Mouse (Mus musculus) G1E (cell line): ENCODE results near the gene Tspan13. TPM values are rescaled to one million over a fixed set of nuclear protein-coding genes. Genes with fewer than 3 reads are reported as not detected.

Source experiments
- ATAC-seq: 2 replicates; pipeline ENCODE4 v1.8.0; 2016; ENCODE audit warnings: mild to moderate bottlenecking; ENCODE audit not compliant: insufficient number of reproducible peaks, poor library complexity, low FRiP score, severe bottlenecking; ENCODE audit errors: extremely low read depth
- DNase-seq: peaks from one replicate; pipeline ENCODE4 v3.0.0; 2012; ENCODE audit warnings: low spot score
- H3K27me3 ChIP-seq: 2 replicates; pipeline ENCODE4 v1.6.1; 2012; ENCODE audit warnings: mild to moderate bottlenecking, low read length, inconsistent platforms; ENCODE audit not compliant: insufficient read depth
- H3K36me3 ChIP-seq: replicated peaks from 2 replicates; pipeline ENCODE3; 2012; ENCODE audit warnings: mild to moderate bottlenecking, inconsistent platforms
- H3K4me1 ChIP-seq: 2 replicates; pipeline ENCODE4 v1.6.1; 2012; ENCODE audit warnings: low read depth, low read length, inconsistent platforms, mixed read lengths; ENCODE audit not compliant: insufficient read depth
- H3K4me3 ChIP-seq: 2 replicates; pipeline ENCODE4 v1.5.1; 2012; ENCODE audit warnings: low read depth, mild to moderate bottlenecking, inconsistent platforms, low read length, moderate library complexity, mixed read lengths
- H3K9me3 ChIP-seq: replicated peaks from 2 replicates; pipeline ENCODE4 v1.6.1; 2012; ENCODE audit warnings: inconsistent platforms
- CTCF ChIP-seq: IDR thresholded peaks from 2 replicates; pipeline ENCODE4 v1.5.1; 2012; ENCODE audit warnings: low read depth, low read length, inconsistent platforms, mixed read lengths
- GATA1 ChIP-seq: IDR thresholded peaks from 2 replicates; pipeline ENCODE4 v1.6.1; 2012; ENCODE audit warnings: borderline replicate concordance, low read length, inconsistent platforms, mixed read lengths
- GATA2 ChIP-seq: IDR thresholded peaks from 2 replicates; pipeline ENCODE4 v1.6.1; 2012; ENCODE audit warnings: low read depth, low read length, inconsistent platforms, borderline replicate concordance
- POLR2AphosphoS5 ChIP-seq: IDR thresholded peaks from 2 replicates; pipeline ENCODE4 v1.6.1; 2012; ENCODE audit warnings: low read depth, low read length, inconsistent platforms; ENCODE audit not compliant: insufficient replicate concordance
- TAL1 ChIP-seq: conservative IDR thresholded peaks from 2 replicates; pipeline ENCODE4 v1.6.1; 2012; ENCODE audit warnings: low read depth, low read length, inconsistent platforms, mixed read lengths
- polyA plus RNA-seq: library from polyadenylated mRNA; stranded (reverse); fragments of >175 nt; gene quantifications from 2 replicates; pipeline ENCODE4 v1.2.3, GENCODE M21; 2012
- total RNA-seq, 2 experiments: library from RNA; stranded (forward) in 1 of 2; stranded (reverse) in 1 of 2; fragments of 200-1000 nt in 1 of 2; fragments of >200 nt in 1 of 2; fragmentation: Nextera tagmentation in 1 of 2; gene quantifications; 2 replicates each; pipeline ENCODE4 v1.2.3; 2014 to 2017

The Tspan13 gene
- total and polyA plus RNA-seq, 3 experiments, result 0.08 TPM; not detected in 2

- ATAC-seq (no peak), DNase-seq (no peak)
- H3K27me3 ChIP-seq, result no peaks in the 10 kb centered on the region
- H3K36me3 ChIP-seq, result no peaks in the 10 kb centered on the region
- H3K4me1 ChIP-seq, result no peaks in the 10 kb centered on the region
- H3K9me3 ChIP-seq, result 0 out of 2 replicates have a peak, but pooled peaks cover 3% of the 10 kb centered on the region
- TF ChIP-seq TAL1, result no peak
- TF ChIP-seq POLR2AphosphoS5, result no peak
- no peak for TF ChIP-seq GATA1
- no peak for TF ChIP-seq CTCF
- TF ChIP-seq GATA2, result no peak
- H3K4me3 ChIP-seq, result no peak overlapping the region
Measured at GRCm38 (mm10) chr12:35993583-35993982, 48.7 kb downstream of the Tspan13 start.

DNA sequence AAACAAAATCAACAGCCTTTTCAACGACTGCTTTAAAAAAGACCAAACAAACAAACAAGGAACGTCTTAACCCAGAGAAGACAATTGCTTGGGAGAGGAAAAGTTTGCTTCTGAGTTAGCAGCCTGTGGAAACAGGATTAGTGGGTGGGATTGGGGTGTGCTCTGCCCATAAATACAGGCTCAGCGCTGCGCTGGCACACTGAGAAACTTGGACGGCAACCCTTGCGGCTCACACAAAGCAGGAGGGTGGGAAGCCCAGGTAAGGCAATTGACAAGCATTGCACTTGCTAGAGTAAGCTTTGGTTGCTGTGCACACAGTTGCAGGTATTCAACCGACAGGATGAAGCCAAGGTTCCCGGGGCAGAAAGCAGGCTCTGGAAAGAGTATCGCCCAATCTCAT, 49.6 kb downstream of the Tspan13 start, which contains the start of gene Agr2:
Gene Agr2 (plus strand): TSS at position 197 of the 400 bp plus-strand sequence.
- H3K27me3 ChIP-seq, result no peaks in the 10 kb centered on the region
- H3K4me1 ChIP-seq, result no peaks in the 10 kb centered on the region
- no peaks in the 10 kb centered on the region for H3K36me3 ChIP-seq
- no peak for ATAC-seq
- H3K9me3 ChIP-seq, result 0 out of 2 replicates have a peak, but pooled peaks cover under 1% of the 10 kb centered on the region
- no peak for TF ChIP-seq GATA1
- TF ChIP-seq GATA2, result no peak
- TF ChIP-seq POLR2AphosphoS5, result no peak
- TF ChIP-seq CTCF, result no peak
- no peak for TF ChIP-seq TAL1
- DNase-seq, result no peak
- H3K4me3 ChIP-seq, result no peak within 1 kb of the TSS

- H3K4me1 ChIP-seq, result no peaks in the 10 kb centered on the region
- TF ChIP-seq GATA1 (no peak), TAL1 (no peak), GATA2 (no peak), CTCF (no peak), POLR2AphosphoS5 (no peak)
- no peaks in the 10 kb centered on the region for H3K9me3 ChIP-seq
- H3K36me3 ChIP-seq, result no peaks in the 10 kb centered on the region
- H3K4me3 ChIP-seq, result no peak overlapping the region
- no peak for DNase-seq
- H3K27me3 ChIP-seq, result no peaks in the 10 kb centered on the region
- no peak for ATAC-seq
Measured at GRCm38 (mm10) chr12:35984743-35985142, 57.6 kb downstream of the Tspan13 start.

DNA sequence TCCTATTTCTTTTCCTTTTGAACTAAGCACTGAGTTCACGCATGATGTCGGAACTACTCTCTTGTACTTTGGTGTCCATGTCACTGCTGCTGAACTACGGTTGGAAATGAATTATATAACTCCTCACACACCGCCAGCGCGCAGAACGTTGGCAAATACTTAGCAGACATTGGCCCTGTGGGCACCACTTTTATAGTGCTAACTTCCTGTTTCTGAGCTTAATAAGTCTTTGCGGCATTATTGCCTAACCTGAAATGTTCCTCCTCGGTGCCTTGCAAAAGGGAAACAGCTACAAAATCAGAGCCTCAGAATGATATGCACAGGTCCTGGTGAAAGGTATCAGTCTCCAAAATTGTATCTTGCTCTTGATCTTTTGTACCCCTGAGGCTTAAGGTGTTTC, 58.8 kb downstream of the Tspan13 start:
- ATAC-seq, result no peak
- Histone ChIP-seq H3K27me3 (no peaks in the 10 kb centered on the region), H3K4me3 (no peak overlapping the region), H3K36me3 (no peaks in the 10 kb centered on the region), H3K9me3 (no peaks in the 10 kb centered on the region), H3K4me1 (no peaks in the 10 kb centered on the region)
- TF ChIP-seq GATA1 (no peak), POLR2AphosphoS5 (no peak), CTCF (no peak), TAL1 (no peak), GATA2 (no peak)
- no peak for DNase-seq

- Histone ChIP-seq H3K4me1 (no peaks in the 10 kb centered on the region), H3K4me3 (no peak overlapping the region), H3K27me3 (no peaks in the 10 kb centered on the region), H3K9me3 (no peaks in the 10 kb centered on the region), H3K36me3 (no peaks in the 10 kb centered on the region)
- no peak for DNase-seq
- ATAC-seq, result no peak
- no peak for TF ChIP-seq CTCF
- TF ChIP-seq GATA1, result no peak
- no peak for TF ChIP-seq TAL1
- no peak for TF ChIP-seq GATA2
Measured at GRCm38 (mm10) chr12:35981732-35982360, 60.5 kb downstream of the Tspan13 start.

- Histone ChIP-seq H3K9me3 (no peaks in the 10 kb centered on the region), H3K36me3 (no peaks in the 10 kb centered on the region), H3K4me3 (no peak overlapping the region), H3K4me1 (no peaks in the 10 kb centered on the region), H3K27me3 (no peaks in the 10 kb centered on the region)
- no peak for DNase-seq
- no peak for ATAC-seq
- TF ChIP-seq GATA1 (no peak), POLR2AphosphoS5 (no peak), TAL1 (no peak), CTCF (no peak)
Measured at GRCm38 (mm10) chr12:35979625-35980024, 62.7 kb downstream of the Tspan13 start.
